Mouse (Mus musculus) heart, embryonic 13.5 days (tissue): ENCODE data around the gene Arfgef2. TPM values are rescaled to one million over a fixed set of nuclear protein-coding genes. Genes with fewer than 3 reads are reported as not detected.

Experiments
- ATAC-seq: fragments of 200-750 bp; cut with Nextera tagmentation; 2 replicates; pipeline ENCODE4 v1.8.0; 2017; ENCODE audit warnings: moderate TSS enrichment; ENCODE audit not compliant: insufficient number of reproducible peaks, low FRiP score, low TSS enrichment; ENCODE audit errors: extremely low read depth
- H3K27ac ChIP-seq: fragments of 300-500 bp; sonication (generic); replicated peaks from 2 replicates; pipeline ENCODE4 v1.5.1; 2015; ENCODE audit warnings: moderate library complexity, mild to moderate bottlenecking, inconsistent platforms
- H3K27me3 ChIP-seq: fragments of 300-500 bp; sonication (generic); replicated peaks from 2 replicates; pipeline ENCODE4 v1.6.1; 2015; ENCODE audit warnings: mild to moderate bottlenecking, inconsistent platforms
- H3K36me3 ChIP-seq: fragments of 300-500 bp; sonication (generic); 2 replicates; pipeline ENCODE4 v1.6.1; 2015; ENCODE audit warnings: mild to moderate bottlenecking, inconsistent platforms
- H3K4me1 ChIP-seq: fragments of 300-500 bp; sonication (generic); 2 replicates; pipeline ENCODE4 v1.6.1; 2015; ENCODE audit warnings: inconsistent platforms
- H3K4me2 ChIP-seq: fragments of 300-500 bp; sonication (generic); 2 replicates; pipeline ENCODE4 v1.6.1; 2015; ENCODE audit warnings: inconsistent platforms, mild to moderate bottlenecking, moderate library complexity
- H3K4me3 ChIP-seq: fragments of 300-500 bp; sonication (generic); 2 replicates; pipeline ENCODE4 v1.5.1; 2015; ENCODE audit warnings: moderate library complexity, mild to moderate bottlenecking, inconsistent platforms
- H3K9ac ChIP-seq: fragments of 300-500 bp; sonication (generic); 2 replicates; pipeline ENCODE4 v1.6.1; 2015; ENCODE audit warnings: inconsistent platforms, mild to moderate bottlenecking, moderate library complexity
- H3K9me3 ChIP-seq: fragments of 300-500 bp; sonication (generic); 2 replicates; pipeline ENCODE4 v1.6.1; 2016; ENCODE audit warnings: inconsistent platforms
- WGBS: fragments of 180-500 bp; shearing (Covaris S2); methylation state at CpG from one replicate; pipeline ENCODE4 v1.1.7; 2015; ENCODE audit warnings: mixed read lengths; 5-methylcytosine and 5-hydroxymethylcytosine counted together
- polyA plus RNA-seq: library from polyadenylated mRNA; unstranded; fragments of >200 nt; fragmentation: Nextera tagmentation; extraction: Ambion mirVana; gene quantifications from 2 replicates; pipeline ENCODE4 v1.2.1, GENCODE M21; 2015

The Arfgef2 gene
- polyA plus RNA-seq, 1 experiment from 2014 or later = 5.2 TPM

- H3K36me3 ChIP-seq = peaks cover 98% of the 10 kb centered on the region
These were observed 57.1 kb downstream of the Arfgef2 start for GRCm38 (mm10) chr2:166862505-166862904.

GRCm38 (mm10) chr2:166865476-166865875 lies 60.1 kb downstream of the Arfgef2 start:
- WGBS = 45% methylated on average over 10 of the region's 10 CpGs
- no peaks in the 10 kb centered on the region for H3K27me3 ChIP-seq
- no peaks in the 10 kb centered on the region for H3K9me3 ChIP-seq
- no peak overlapping the region for H3K9ac ChIP-seq
- no peak overlapping the region for H3K4me3 ChIP-seq
- H3K4me1 ChIP-seq = peaks cover 49% of the 10 kb centered on the region
- no peak overlapping the region for H3K4me2 ChIP-seq
- no peak for ATAC-seq
- peaks cover 98% of the 10 kb centered on the region for H3K36me3 ChIP-seq
- H3K27ac ChIP-seq = no peak overlapping the region; the same call in 1 of the 2 replicates

More at GRCm38 (mm10) chr2:166862505-166862904, 57.1 kb downstream of the Arfgef2 start:
- WGBS = 21% methylated on average over 3 of the region's 3 CpGs
- Histone ChIP-seq H3K4me3 (no peak overlapping the region), H3K4me2 (no peak overlapping the region), H3K27ac (peak overlapping the region; percentile 48; the same call in 1 of the 2 replicates), H3K27me3 (no peaks in the 10 kb centered on the region), H3K4me1 (peaks cover 44% of the 10 kb centered on the region), H3K9ac (no peak overlapping the region), H3K9me3 (no peaks in the 10 kb centered on the region)
- no peak for ATAC-seq

GRCm38 (mm10) chr2:166870271-166870865 lies 65.0 kb downstream of the Arfgef2 start:
- H3K4me1 ChIP-seq = peaks cover 30% of the 10 kb centered on the region
- 0 out of 2 replicates have a peak overlapping the region, but pooled peaks have one; percentile 10 for H3K9ac ChIP-seq
- no peaks in the 10 kb centered on the region for H3K9me3 ChIP-seq
- H3K36me3 ChIP-seq = peaks cover 100% of the 10 kb centered on the region
- ATAC-seq = no peak
- no peak overlapping the region for H3K4me2 ChIP-seq
- no peak overlapping the region for H3K4me3 ChIP-seq
- peak overlapping the region; percentile 45 for H3K27ac ChIP-seq
- 89% methylated on average over 19 of the region's 20 CpGs for WGBS
- H3K27me3 ChIP-seq = no peaks in the 10 kb centered on the region

- H3K9ac ChIP-seq = 0 out of 2 replicates have a peak overlapping the region, but pooled peaks have one; percentile 10
- H3K27ac ChIP-seq = peak overlapping the region; percentile 45
- WGBS = 54% methylated on average over 10 of the region's 10 CpGs
- H3K36me3 ChIP-seq = peaks cover 99% of the 10 kb centered on the region
- H3K4me2 ChIP-seq = no peak overlapping the region
- peaks cover 25% of the 10 kb centered on the region for H3K4me1 ChIP-seq
- no peak for ATAC-seq
- H3K9me3 ChIP-seq = no peaks in the 10 kb centered on the region
- no peaks in the 10 kb centered on the region for H3K27me3 ChIP-seq
- no peak overlapping the region for H3K4me3 ChIP-seq
These were observed 65.5 kb downstream of the Arfgef2 start for GRCm38 (mm10) chr2:166870899-166871298.

- no peak overlapping the region for H3K4me2 ChIP-seq
- H3K9me3 ChIP-seq = no peaks in the 10 kb centered on the region
- H3K4me3 ChIP-seq = no peak overlapping the region
- H3K9ac ChIP-seq = no peak overlapping the region
- ATAC-seq = no peak
- H3K36me3 ChIP-seq = peaks cover 98% of the 10 kb centered on the region
- H3K27ac ChIP-seq = no peak overlapping the region
- WGBS = 78% methylated on average over 10 of the region's 10 CpGs
- H3K27me3 ChIP-seq = no peaks in the 10 kb centered on the region
- peaks cover 15% of the 10 kb centered on the region for H3K4me1 ChIP-seq
These were observed 69.4 kb downstream of the Arfgef2 start for GRCm38 (mm10) chr2:166874675-166875280.

GRCm38 (mm10) chr2:166875561-166875960 lies 70.2 kb downstream of the Arfgef2 start:
- no peak for ATAC-seq
- peaks cover 9% of the 10 kb centered on the region for H3K4me1 ChIP-seq
- 89% methylated on average over 6 of the region's 6 CpGs for WGBS

GRCm38 (mm10) chr2:166876331-166876730 lies 70.9 kb downstream of the Arfgef2 start:
- H3K36me3 ChIP-seq = peaks cover 96% of the 10 kb centered on the region
- H3K9me3 ChIP-seq = no peaks in the 10 kb centered on the region
- 90% methylated on average over 10 of the region's 10 CpGs for WGBS
- H3K4me2 ChIP-seq = no peak overlapping the region
- ATAC-seq = no peak
- H3K4me1 ChIP-seq = 0 out of 2 replicates have a peak, but pooled peaks cover 1% of the 10 kb centered on the region
- no peak overlapping the region for H3K27ac ChIP-seq
- H3K4me3 ChIP-seq = no peak overlapping the region
- H3K9ac ChIP-seq = no peak overlapping the region
- no peaks in the 10 kb centered on the region for H3K27me3 ChIP-seq

More at GRCm38 (mm10) chr2:166875561-166875960, 70.2 kb downstream of the Arfgef2 start:
- no peaks in the 10 kb centered on the region for H3K27me3 ChIP-seq
- no peak overlapping the region for H3K4me3 ChIP-seq
- H3K4me2 ChIP-seq = no peak overlapping the region
- H3K9ac ChIP-seq = no peak overlapping the region
- no peak overlapping the region for H3K27ac ChIP-seq
- H3K36me3 ChIP-seq = peaks cover 96% of the 10 kb centered on the region
- no peaks in the 10 kb centered on the region for H3K9me3 ChIP-seq

- Histone ChIP-seq H3K9me3 (no peaks in the 10 kb centered on the region), H3K4me3 (no peak overlapping the region), H3K27me3 (no peaks in the 10 kb centered on the region), H3K4me1 (no peaks in the 10 kb centered on the region), H3K9ac (peak overlapping the region; percentile 10; the same call in 1 of the 2 replicates), H3K36me3 (peaks cover 66% of the 10 kb centered on the region), H3K27ac (no peak overlapping the region), H3K4me2 (no peak overlapping the region)
- 81% methylated on average over 7 of the region's 7 CpGs for WGBS
- ATAC-seq = no peak
These were observed 79.7 kb downstream of the Arfgef2 start for GRCm38 (mm10) chr2:166885066-166885465.

- Histone ChIP-seq H3K4me3 (no peak overlapping the region), H3K4me1 (no peaks in the 10 kb centered on the region), H3K9ac (no peak overlapping the region), H3K4me2 (no peak overlapping the region), H3K9me3 (no peaks in the 10 kb centered on the region), H3K36me3 (peaks cover 67% of the 10 kb centered on the region), H3K27ac (no peak overlapping the region), H3K27me3 (no peaks in the 10 kb centered on the region)
- ATAC-seq = no peak
- WGBS = 72% methylated on average over 10 of the region's 10 CpGs
These were observed 80.2 kb downstream of the Arfgef2 start for GRCm38 (mm10) chr2:166885619-166886018.

- H3K27ac ChIP-seq = no peak overlapping the region
- no peaks in the 10 kb centered on the region for H3K4me1 ChIP-seq
- 89% methylated on average over 3 of the region's 3 CpGs for WGBS
- no peak overlapping the region for H3K4me2 ChIP-seq
- no peaks in the 10 kb centered on the region for H3K9me3 ChIP-seq
- no peak overlapping the region for H3K4me3 ChIP-seq
- no peaks in the 10 kb centered on the region for H3K27me3 ChIP-seq
- H3K36me3 ChIP-seq = peaks cover 66% of the 10 kb centered on the region
- no peak overlapping the region for H3K9ac ChIP-seq
- ATAC-seq = no peak
These were observed 80.8 kb downstream of the Arfgef2 start for GRCm38 (mm10) chr2:166886231-166886630.

- no peak overlapping the region for H3K27ac ChIP-seq
- no peaks in the 10 kb centered on the region for H3K9me3 ChIP-seq
- H3K4me3 ChIP-seq = no peak overlapping the region
- no peak overlapping the region for H3K9ac ChIP-seq
- no peak for ATAC-seq
- no peak overlapping the region for H3K4me2 ChIP-seq
- no peaks in the 10 kb centered on the region for H3K27me3 ChIP-seq
- 46% methylated on average over 11 of the region's 11 CpGs for WGBS
- peaks cover 66% of the 10 kb centered on the region for H3K36me3 ChIP-seq
- H3K4me1 ChIP-seq = no peaks in the 10 kb centered on the region
These were observed 82.4 kb downstream of the Arfgef2 start for GRCm38 (mm10) chr2:166887816-166888215.
